Mouse (Mus musculus) lung, postnatal 0 days (tissue): ENCODE data around the gene Prmt1. TPM values are rescaled to one million over a fixed set of nuclear protein-coding genes. Genes with fewer than 3 reads are reported as not detected.

Source experiments
- ATAC-seq: fragments of 200-750 bp; cut with Nextera tagmentation; 2 replicates; pipeline ENCODE4 v1.8.0; 2017; ENCODE audit warnings: moderate library complexity
- DNase-seq: peaks from one replicate; pipeline ENCODE4 v3.0.0-alpha.2; 2016; ENCODE audit warnings: low spot score
- H3K27ac ChIP-seq: fragments of 300-500 bp; sonication (generic); 2 replicates; pipeline ENCODE4 v1.5.1; 2014; ENCODE audit warnings: antibody characterized with exemption, mild to moderate bottlenecking, low read length, mixed read lengths
- H3K27me3 ChIP-seq: fragments of 300-500 bp; sonication (generic); replicated peaks from 2 replicates; pipeline ENCODE4 v1.6.1; 2014; ENCODE audit warnings: low read length, mixed read lengths; ENCODE audit not compliant: insufficient read depth
- H3K36me3 ChIP-seq: fragments of 300-500 bp; sonication (generic); 2 replicates; pipeline ENCODE4 v1.6.1; 2014; ENCODE audit warnings: low read length, mixed read lengths; ENCODE audit not compliant: insufficient read depth
- H3K4me1 ChIP-seq: fragments of 300-500 bp; sonication (generic); 2 replicates; pipeline ENCODE4 v1.6.1; 2014; ENCODE audit warnings: antibody characterized with exemption, low read depth, low read length, mixed read lengths; ENCODE audit not compliant: insufficient read depth
- H3K4me2 ChIP-seq: fragments of 300-500 bp; sonication (generic); replicated peaks from 2 replicates; pipeline ENCODE4 v1.6.1; 2014; ENCODE audit warnings: low read depth, mild to moderate bottlenecking, low read length, moderate library complexity, mixed read lengths
- H3K4me3 ChIP-seq: fragments of 300-500 bp; sonication (generic); 2 replicates; pipeline ENCODE4 v1.5.1; 2014; ENCODE audit warnings: low read depth, low read length
- H3K9ac ChIP-seq: fragments of 300-500 bp; sonication (generic); replicated peaks from 2 replicates; pipeline ENCODE4 v1.6.1; 2014; ENCODE audit warnings: low read depth, mild to moderate bottlenecking
- H3K9me3 ChIP-seq: fragments of 300-500 bp; sonication (generic); 2 replicates; pipeline ENCODE4 v1.6.1; 2016; ENCODE audit warnings: low read length, mixed read lengths
- CTCF ChIP-seq: IDR thresholded peaks from 2 replicates; pipeline ENCODE4 v1.5.1; 2016; ENCODE audit warnings: antibody characterized with exemption, mild to moderate bottlenecking
- EP300 ChIP-seq: IDR thresholded peaks from 2 replicates; pipeline ENCODE4 v1.6.1; 2016; ENCODE audit warnings: antibody characterized with exemption, mild to moderate bottlenecking, control low read depth
- WGBS: fragments of 180-500 bp; shearing (Covaris S2); extraction: QIAGEN DNeasy Blood & Tissue Kit; methylation state at CpG from one replicate; pipeline ENCODE4 v1.1.7; 2014; 5-methylcytosine and 5-hydroxymethylcytosine counted together
- polyA plus RNA-seq: library from polyadenylated mRNA; unstranded; fragments of >200 nt; fragmentation: Nextera tagmentation; extraction: Ambion mirVana; gene quantifications from 2 replicates; pipeline ENCODE4 v1.2.1, GENCODE M21; 2015

Gene Prmt1
- polyA plus RNA-seq, 1 experiment from 2014 or later, result 159 TPM

DNA sequence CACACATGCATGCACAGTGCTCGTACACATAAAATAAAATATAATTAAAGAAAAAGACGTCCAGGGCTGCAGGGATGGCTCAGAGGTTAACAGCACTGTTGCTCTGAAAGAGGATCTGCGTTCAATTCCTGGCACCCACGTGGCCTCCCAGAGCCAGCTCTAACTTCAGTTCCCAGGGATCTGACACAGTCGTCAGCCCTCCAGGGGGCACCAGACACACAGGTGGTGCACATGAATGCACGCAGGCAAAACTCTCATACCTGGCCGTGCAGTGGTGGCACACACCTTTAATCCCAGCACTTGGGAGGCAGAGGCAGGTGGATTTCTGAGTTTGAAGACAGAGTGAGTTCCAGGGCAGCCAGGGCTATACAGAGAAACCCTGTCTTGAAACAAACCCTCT, 20.4 kb downstream of the Prmt1 start:
- WGBS, result 74% methylated on average over 7 of the region's 7 CpGs
- DNase-seq (no peak), ATAC-seq (no peak)
- H3K4me1 ChIP-seq, result no peaks in the 10 kb centered on the region
- H3K9me3 ChIP-seq, result no peaks in the 10 kb centered on the region
- no peak overlapping the region for H3K4me2 ChIP-seq
- H3K27ac ChIP-seq, result no peak overlapping the region
- no peak overlapping the region for H3K4me3 ChIP-seq
- no peaks in the 10 kb centered on the region for H3K27me3 ChIP-seq
- H3K36me3 ChIP-seq, result no peaks in the 10 kb centered on the region
- H3K9ac ChIP-seq, result no peak overlapping the region
- TF ChIP-seq CTCF (peak; percentile 23), EP300 (no peak)

- ATAC-seq (no peak), DNase-seq (no peak)
- no peak overlapping the region for H3K4me2 ChIP-seq
- no peaks in the 10 kb centered on the region for H3K9me3 ChIP-seq
- no peak overlapping the region for H3K9ac ChIP-seq
- no peaks in the 10 kb centered on the region for H3K27me3 ChIP-seq
- no peak for TF ChIP-seq EP300
- TF ChIP-seq CTCF, result no peak
- no peaks in the 10 kb centered on the region for H3K4me1 ChIP-seq
- H3K27ac ChIP-seq, result no peak overlapping the region
- H3K4me3 ChIP-seq, result no peak overlapping the region
- H3K36me3 ChIP-seq, result no peaks in the 10 kb centered on the region
- 91% methylated on average over 13 of the region's 13 CpGs for WGBS
Observed at GRCm38 (mm10) chr7:44964990-44965389, 21.4 kb downstream of the Prmt1 start.

DNA sequence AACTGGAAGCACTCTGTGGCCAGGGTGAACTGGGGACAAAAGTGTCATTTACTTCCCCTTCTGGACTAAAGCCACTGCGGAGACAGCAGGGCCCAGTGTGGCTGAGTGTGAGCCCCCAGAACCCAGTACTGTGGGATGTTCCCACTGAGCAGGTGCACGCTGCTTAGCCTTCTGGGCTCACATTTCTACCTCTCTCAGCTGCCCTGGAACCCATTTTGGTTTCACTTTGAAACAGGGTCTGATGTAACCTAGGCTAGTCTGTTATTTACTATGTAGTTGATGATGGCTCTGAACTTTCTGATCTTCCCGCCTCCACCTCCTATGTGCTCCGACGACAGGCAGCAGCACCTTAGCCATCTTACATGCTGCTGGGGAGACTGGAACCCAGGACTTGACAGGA, 23.5 kb downstream of the Prmt1 start:
- no peak for TF ChIP-seq CTCF
- TF ChIP-seq EP300, result no peak
- ATAC-seq (no peak), DNase-seq (no peak)
- Histone ChIP-seq H3K4me2 (no peak overlapping the region), H3K9ac (no peak overlapping the region), H3K4me3 (no peak overlapping the region), H3K36me3 (no peaks in the 10 kb centered on the region), H3K4me1 (no peaks in the 10 kb centered on the region), H3K27ac (no peak overlapping the region), H3K9me3 (no peaks in the 10 kb centered on the region), H3K27me3 (no peaks in the 10 kb centered on the region)
- WGBS, result 90% methylated on average over 5 of the region's 5 CpGs

- Histone ChIP-seq H3K4me1 (no peaks in the 10 kb centered on the region), H3K9ac (no peak overlapping the region), H3K36me3 (no peaks in the 10 kb centered on the region), H3K27me3 (no peaks in the 10 kb centered on the region), H3K4me2 (no peak overlapping the region), H3K27ac (no peak overlapping the region), H3K9me3 (no peaks in the 10 kb centered on the region), H3K4me3 (no peak overlapping the region)
- DNase-seq (no peak), ATAC-seq (no peak)
- TF ChIP-seq CTCF (no peak), EP300 (no peak)
- WGBS, result 62% methylated on average over 8 of the region's 8 CpGs
Observed at GRCm38 (mm10) chr7:44962337-44962736, 24.0 kb downstream of the Prmt1 start.

- Histone ChIP-seq H3K9me3 (no peaks in the 10 kb centered on the region), H3K27me3 (no peaks in the 10 kb centered on the region)
Observed at GRCm38 (mm10) chr7:44960512-44960910, 25.9 kb downstream of the Prmt1 start.

GRCm38 (mm10) chr7:44959874-44960511, 26.4 kb downstream of the Prmt1 start:
- H3K4me1 ChIP-seq, result no peaks in the 10 kb centered on the region
- no peak for TF ChIP-seq EP300
- no peak for TF ChIP-seq CTCF

More at GRCm38 (mm10) chr7:44960512-44960910, 25.9 kb downstream of the Prmt1 start:
- Histone ChIP-seq H3K4me3 (no peak overlapping the region), H3K9ac (no peak overlapping the region), H3K4me1 (no peaks in the 10 kb centered on the region), H3K4me2 (no peak overlapping the region), H3K27ac (no peak overlapping the region), H3K36me3 (no peaks in the 10 kb centered on the region)
- WGBS, result 80% methylated on average over 12 of the region's 13 CpGs
- DNase-seq (no peak), ATAC-seq (no peak)
- TF ChIP-seq CTCF (no peak), EP300 (no peak)

DNA sequence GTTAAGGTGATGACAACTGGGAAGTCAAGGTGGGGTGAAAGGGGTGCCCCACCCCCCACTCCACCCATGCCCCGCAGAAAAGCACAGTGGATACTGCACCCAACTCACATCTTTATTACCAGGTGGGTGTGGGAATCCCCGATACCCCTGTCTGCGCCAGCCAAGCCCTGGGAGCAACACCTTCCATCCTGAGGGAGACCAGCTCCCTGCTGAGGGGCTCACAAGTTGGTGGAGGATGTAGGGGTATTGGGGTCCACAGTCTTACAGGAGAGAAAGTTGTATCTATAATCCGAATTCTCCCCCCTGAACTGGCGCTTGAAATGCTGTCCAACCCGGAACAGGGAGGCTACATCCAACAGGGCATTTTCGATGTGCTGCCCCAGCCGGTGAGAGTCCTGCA, 27.1 kb downstream of the Prmt1 start:
- TF ChIP-seq EP300, result no peak
- no peak for TF ChIP-seq CTCF
- no peak for ATAC-seq
- 70% methylated on average over 8 of the region's 8 CpGs for WGBS
- Histone ChIP-seq H3K4me2 (no peak overlapping the region), H3K4me3 (no peak overlapping the region), H3K9me3 (no peaks in the 10 kb centered on the region), H3K27ac (no peak overlapping the region), H3K36me3 (no peaks in the 10 kb centered on the region), H3K4me1 (no peaks in the 10 kb centered on the region), H3K9ac (no peak overlapping the region), H3K27me3 (no peaks in the 10 kb centered on the region)
- DNase-seq, result no peak

More at GRCm38 (mm10) chr7:44959874-44960511, 26.4 kb downstream of the Prmt1 start:
- H3K27ac ChIP-seq, result no peak overlapping the region
- WGBS, result 81% methylated on average over 10 of the region's 10 CpGs
- H3K27me3 ChIP-seq, result no peaks in the 10 kb centered on the region
- no peak for DNase-seq
- ATAC-seq, result no peak
- no peak overlapping the region for H3K9ac ChIP-seq
- no peak overlapping the region for H3K4me2 ChIP-seq
- H3K4me3 ChIP-seq, result no peak overlapping the region
- no peaks in the 10 kb centered on the region for H3K36me3 ChIP-seq
- no peaks in the 10 kb centered on the region for H3K9me3 ChIP-seq
